Mouse (Mus musculus): ENCODE results near the gene Calhm3. TPM values are rescaled to one million over a fixed set of nuclear protein-coding genes. Genes with fewer than 3 reads are reported as not detected.
A peak's percentile ranks its signal among the peaks of the same experiment; 100 is the strongest.

The Calhm3 gene
- polyA plus RNA-seq (2014; fragmentation: Nextera tagmentation; extraction: Ambion mirVana), result not detected in 2 replicates

DNA sequence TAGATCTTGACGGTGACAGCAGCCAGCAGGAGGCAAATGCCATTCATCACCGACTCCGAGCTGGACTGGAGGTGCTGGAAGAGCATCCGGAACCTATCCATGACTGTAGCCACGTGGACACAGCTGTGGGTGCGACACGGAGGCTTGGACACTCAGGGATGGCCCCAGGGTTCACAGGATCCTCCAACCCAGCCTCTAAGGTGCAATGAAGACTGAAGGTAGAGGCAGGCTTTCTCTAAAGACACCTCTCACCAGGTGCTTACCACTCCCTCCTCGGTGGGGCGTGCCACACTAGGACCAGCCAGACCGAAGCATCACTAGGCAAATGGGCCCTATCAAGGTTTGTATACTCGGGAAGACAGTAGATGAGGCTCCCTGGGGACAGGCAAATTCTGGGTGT, at the start of gene Calhm3:
Calhm3 (minus strand) TSS at position 101 of the 400 bp plus-strand sequence.
- Histone ChIP-seq H3K4me2 (ENCODE audit: low read depth, severe bottlenecking) (no peak within 1 kb of the TSS), H3K9ac (ENCODE audit: low read length) (no peak within 1 kb of the TSS), H3K4me1 (ENCODE audit: control insufficient read depth, insufficient read depth, low read length) (no peaks in the 10 kb centered on the region), H3K9me3 (ENCODE audit: control insufficient read depth, low read length) (no peaks in the 10 kb centered on the region), H3K27ac (replicated peaks; ENCODE audit: low read depth, low read length) (no peak within 1 kb of the TSS), H3K4me3 (ENCODE audit: low read depth, low read length) (no peak within 1 kb of the TSS), H3K36me3 (ENCODE audit: control insufficient read depth, insufficient read depth, low read length) (no peaks in the 10 kb centered on the region), H3K27me3 (ENCODE audit: control insufficient read depth, insufficient read depth, low read length) (no peaks in the 10 kb centered on the region)
- ATAC-seq (ENCODE audit: insufficient number of reproducible peaks, low FRiP score, low TSS enrichment, low read depth) (no peak), DNase-seq (ENCODE audit: low spot score) (no peak)
- WGBS, result 82% methylated on average over 11 of the region's 11 CpGs

- H3K9ac ChIP-seq (ENCODE audit: low read length), result no peak overlapping the region
- no peak overlapping the region for H3K4me3 ChIP-seq (ENCODE audit: low read depth, low read length)
- ATAC-seq (ENCODE audit: insufficient number of reproducible peaks, low FRiP score, low TSS enrichment, low read depth), result no peak
- H3K27me3 ChIP-seq (ENCODE audit: control insufficient read depth, insufficient read depth, low read length), result no peaks in the 10 kb centered on the region
- DNase-seq (ENCODE audit: low spot score), result no peak
- no peak overlapping the region for H3K4me2 ChIP-seq (ENCODE audit: low read depth, severe bottlenecking)
- no peaks in the 10 kb centered on the region for H3K36me3 ChIP-seq (ENCODE audit: control insufficient read depth, insufficient read depth, low read length)
- WGBS, result 89% methylated on average over 1 of the region's 1 CpGs
- no peaks in the 10 kb centered on the region for H3K9me3 ChIP-seq (ENCODE audit: control insufficient read depth, low read length)
- H3K4me1 ChIP-seq (ENCODE audit: control insufficient read depth, insufficient read depth, low read length), result peaks cover 6% of the 10 kb centered on the region; the same call in 1 of the 2 replicates
- no peak overlapping the region for H3K27ac ChIP-seq (replicated peaks; ENCODE audit: low read depth, low read length)
These were observed 48.6 kb upstream of the Calhm3 start for GRCm38 (mm10) chr19:47206126-47206525.

GRCm38 (mm10) chr19:47204653-47205052, 47.1 kb upstream of the Calhm3 start:
- H3K9ac ChIP-seq (ENCODE audit: low read length), result no peak overlapping the region
- H3K9me3 ChIP-seq (ENCODE audit: control insufficient read depth, low read length), result no peaks in the 10 kb centered on the region
- no peak overlapping the region for H3K4me3 ChIP-seq (ENCODE audit: low read depth, low read length)
- H3K27me3 ChIP-seq (ENCODE audit: control insufficient read depth, insufficient read depth, low read length), result no peaks in the 10 kb centered on the region
- 90% methylated on average over 6 of the region's 6 CpGs for WGBS
- DNase-seq (ENCODE audit: low spot score) (no peak), ATAC-seq (ENCODE audit: insufficient number of reproducible peaks, low FRiP score, low TSS enrichment, low read depth) (no peak)
- peaks cover 6% of the 10 kb centered on the region; the same call in 1 of the 2 replicates for H3K4me1 ChIP-seq (ENCODE audit: control insufficient read depth, insufficient read depth, low read length)
- H3K4me2 ChIP-seq (ENCODE audit: low read depth, severe bottlenecking), result no peak overlapping the region
- no peaks in the 10 kb centered on the region for H3K36me3 ChIP-seq (ENCODE audit: control insufficient read depth, insufficient read depth, low read length)
- H3K27ac ChIP-seq (replicated peaks; ENCODE audit: low read depth, low read length), result no peak overlapping the region

- no peak overlapping the region for H3K9ac ChIP-seq (ENCODE audit: low read length)
- no peaks in the 10 kb centered on the region for H3K9me3 ChIP-seq (ENCODE audit: control insufficient read depth, low read length)
- H3K36me3 ChIP-seq (ENCODE audit: control insufficient read depth, insufficient read depth, low read length), result no peaks in the 10 kb centered on the region
- H3K4me1 ChIP-seq (ENCODE audit: control insufficient read depth, insufficient read depth, low read length), result peaks cover 6% of the 10 kb centered on the region; the same call in 1 of the 2 replicates
- WGBS, result 94% methylated on average over 6 of the region's 6 CpGs
- no peak for DNase-seq (ENCODE audit: low spot score)
- H3K4me2 ChIP-seq (ENCODE audit: low read depth, severe bottlenecking), result no peak overlapping the region
- no peak overlapping the region for H3K4me3 ChIP-seq (ENCODE audit: low read depth, low read length)
- H3K27me3 ChIP-seq (ENCODE audit: control insufficient read depth, insufficient read depth, low read length), result no peaks in the 10 kb centered on the region
- no peak overlapping the region for H3K27ac ChIP-seq (replicated peaks; ENCODE audit: low read depth, low read length)
- ATAC-seq (ENCODE audit: insufficient number of reproducible peaks, low FRiP score, low TSS enrichment, low read depth), result no peak
These were observed 45.5 kb upstream of the Calhm3 start for GRCm38 (mm10) chr19:47203042-47203441.

- 62% methylated on average over 6 of the region's 6 CpGs for WGBS
- H3K4me2 ChIP-seq (ENCODE audit: low read depth, severe bottlenecking), result no peak overlapping the region
- H3K9ac ChIP-seq (ENCODE audit: low read length), result no peak overlapping the region
- ATAC-seq (ENCODE audit: insufficient number of reproducible peaks, low FRiP score, low TSS enrichment, low read depth), result no peak
- no peaks in the 10 kb centered on the region for H3K9me3 ChIP-seq (ENCODE audit: control insufficient read depth, low read length)
- no peak overlapping the region for H3K27ac ChIP-seq (replicated peaks; ENCODE audit: low read depth, low read length)
- no peaks in the 10 kb centered on the region for H3K36me3 ChIP-seq (ENCODE audit: control insufficient read depth, insufficient read depth, low read length)
- no peaks in the 10 kb centered on the region for H3K27me3 ChIP-seq (ENCODE audit: control insufficient read depth, insufficient read depth, low read length)
- no peak overlapping the region for H3K4me3 ChIP-seq (ENCODE audit: low read depth, low read length)
- no peak for DNase-seq (ENCODE audit: low spot score)
- peaks cover 6% of the 10 kb centered on the region; the same call in 1 of the 2 replicates for H3K4me1 ChIP-seq (ENCODE audit: control insufficient read depth, insufficient read depth, low read length)
These were observed 44.9 kb upstream of the Calhm3 start for GRCm38 (mm10) chr19:47202429-47202828.

DNA sequence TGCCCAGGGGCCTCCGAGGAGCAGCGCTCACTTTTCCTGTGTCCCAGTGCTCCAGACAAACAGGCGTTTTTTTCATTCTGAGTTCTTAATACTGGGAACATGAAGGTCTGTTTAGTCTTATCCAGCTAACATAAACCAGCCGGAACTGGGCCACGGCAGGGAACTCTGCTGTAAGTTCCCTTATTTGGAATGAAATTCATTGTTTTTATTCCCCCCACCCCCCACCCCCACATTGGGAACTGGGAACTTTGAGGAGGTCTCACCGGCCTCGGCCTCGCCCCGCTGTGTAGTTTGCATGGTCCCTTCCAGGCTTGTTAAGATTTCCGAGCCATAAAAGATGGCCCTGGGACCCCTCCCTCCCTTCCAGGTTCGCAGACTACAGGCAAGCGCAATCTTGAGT, 44.4 kb upstream of the Calhm3 start:
- Histone ChIP-seq H3K4me1 (ENCODE audit: control insufficient read depth, insufficient read depth, low read length) (peaks cover 6% of the 10 kb centered on the region; the same call in 1 of the 2 replicates), H3K27ac (replicated peaks; ENCODE audit: low read depth, low read length) (0 out of 2 replicates have a peak overlapping the region, but pooled peaks have one; percentile 30), H3K4me2 (ENCODE audit: low read depth, severe bottlenecking) (no peak overlapping the region), H3K4me3 (ENCODE audit: low read depth, low read length) (no peak overlapping the region), H3K27me3 (ENCODE audit: control insufficient read depth, insufficient read depth, low read length) (no peaks in the 10 kb centered on the region), H3K36me3 (ENCODE audit: control insufficient read depth, insufficient read depth, low read length) (no peaks in the 10 kb centered on the region), H3K9ac (ENCODE audit: low read length) (peak overlapping the region; percentile 14; the same call in 1 of the 2 replicates), H3K9me3 (ENCODE audit: control insufficient read depth, low read length) (no peaks in the 10 kb centered on the region)
- no peak for DNase-seq (ENCODE audit: low spot score)
- WGBS, result 44% methylated on average over 12 of the region's 12 CpGs
- ATAC-seq (ENCODE audit: insufficient number of reproducible peaks, low FRiP score, low TSS enrichment, low read depth), result no peak

- H3K9me3 ChIP-seq (ENCODE audit: control insufficient read depth, low read length), result no peaks in the 10 kb centered on the region
- no peaks in the 10 kb centered on the region for H3K36me3 ChIP-seq (ENCODE audit: control insufficient read depth, insufficient read depth, low read length)
- H3K4me3 ChIP-seq (ENCODE audit: low read depth, low read length), result no peak overlapping the region
- DNase-seq (ENCODE audit: low spot score) (no peak), ATAC-seq (ENCODE audit: insufficient number of reproducible peaks, low FRiP score, low TSS enrichment, low read depth) (no peak)
- H3K27me3 ChIP-seq (ENCODE audit: control insufficient read depth, insufficient read depth, low read length), result no peaks in the 10 kb centered on the region
- no peak overlapping the region for H3K4me2 ChIP-seq (ENCODE audit: low read depth, severe bottlenecking)
- H3K27ac ChIP-seq (replicated peaks; ENCODE audit: low read depth, low read length), result no peak overlapping the region
- no peak overlapping the region for H3K9ac ChIP-seq (ENCODE audit: low read length)
- peaks cover 6% of the 10 kb centered on the region; the same call in 1 of the 2 replicates for H3K4me1 ChIP-seq (ENCODE audit: control insufficient read depth, insufficient read depth, low read length)
- 72% methylated on average over 13 of the region's 13 CpGs for WGBS
These were observed 41.2 kb upstream of the Calhm3 start for GRCm38 (mm10) chr19:47198671-47199350.

- Histone ChIP-seq H3K27me3 (ENCODE audit: control insufficient read depth, insufficient read depth, low read length) (no peaks in the 10 kb centered on the region), H3K4me3 (ENCODE audit: low read depth, low read length) (no peak overlapping the region), H3K36me3 (ENCODE audit: control insufficient read depth, insufficient read depth, low read length) (no peaks in the 10 kb centered on the region), H3K4me1 (ENCODE audit: control insufficient read depth, insufficient read depth, low read length) (peaks cover 4% of the 10 kb centered on the region; the same call in 1 of the 2 replicates), H3K27ac (replicated peaks; ENCODE audit: low read depth, low read length) (no peak overlapping the region), H3K9ac (ENCODE audit: low read length) (no peak overlapping the region), H3K4me2 (ENCODE audit: low read depth, severe bottlenecking) (no peak overlapping the region), H3K9me3 (ENCODE audit: control insufficient read depth, low read length) (no peaks in the 10 kb centered on the region)
- 97% methylated on average over 5 of the region's 5 CpGs for WGBS
- DNase-seq (ENCODE audit: low spot score), result no peak
- no peak for ATAC-seq (ENCODE audit: insufficient number of reproducible peaks, low FRiP score, low TSS enrichment, low read depth)
These were observed 34.6 kb upstream of the Calhm3 start for GRCm38 (mm10) chr19:47192158-47192557.
